ENCODE assay signal across 8 mouse cellular contexts in genomic region chr10:80302471-80302881, GRCm38 (mm10). TPM values are rescaled to one million over a fixed set of nuclear protein-coding genes. Genes with fewer than 3 reads are reported as not detected.
A peak's percentile ranks its signal among the peaks of the same experiment; 100 is the strongest.
DNase-seq lines count a peak whose midpoint lies in the region; ATAC-seq and TF ChIP-seq lines count a peak whose summit lies in the region.

No protein-coding gene starts in this region.

- peak overlapping the region; percentile 99 for H3K9ac ChIP-seq in forebrain, postnatal 0 days

- ATAC-seq in forebrain, postnatal 0 days, result peak; percentile 5; the same call in 1 of the 2 replicates

- peak overlapping the region; percentile 89 for H3K4me2 ChIP-seq in forebrain, postnatal 0 days (ENCODE audit: low read depth)

- TF ChIP-seq CTCF in forebrain, postnatal 0 days (IDR thresholded peaks at IDR 0.05; ENCODE audit: low read depth), result no peak

- peaks cover 53% of the 10 kb centered on the region for H3K36me3 ChIP-seq in forebrain, postnatal 0 days (ENCODE audit: insufficient read depth)

- no peaks in the 10 kb centered on the region for H3K27me3 ChIP-seq in forebrain, postnatal 0 days (ENCODE audit: insufficient read depth, low read length)

- DNase-seq in Muller cell, postnatal 12 days (ENCODE audit: inconsistent ontology term), result peak; percentile 94
- peak; percentile 66 for DNase-seq in forebrain, postnatal 0 days
- peak; percentile 82 to 83 for DNase-seq in heart, postnatal 36 days
- DNase-seq in kidney, postnatal 36 days, result peak; percentile 68 to 81
- DNase-seq in lung, postnatal 4 days, result peak; percentile 84 to 92
- peak; percentile 88 for DNase-seq in testis, postnatal 10 days (ENCODE audit: low spot score)
- DNase-seq in B cell, adult 2 months, result no peak

- WGBS in forebrain, postnatal 0 days, result 20% methylated on average over 9 of the region's 9 CpGs

- intact Hi-C loops in heart, postnatal 36 days (cut with DNase I), result no loop called here

- no peaks in the 10 kb centered on the region for H3K9me3 ChIP-seq in forebrain, postnatal 0 days (ENCODE audit: low read length)

- H3K27ac ChIP-seq in brown adipose tissue, adult 24 weeks (replicated peaks; ENCODE audit: low read depth, low read length), result 0 out of 2 replicates have a peak overlapping the region, but pooled peaks have one; percentile 7
- H3K27ac ChIP-seq in forebrain, postnatal 0 days (ENCODE audit: low read depth, low read length), result peak overlapping the region; percentile 99

- peaks cover 7% of the 10 kb centered on the region; the same call in 1 of the 2 replicates for H3K4me1 ChIP-seq in brown adipose tissue, adult 24 weeks (ENCODE audit: control insufficient read depth, insufficient read depth, insufficient read length, low read length)
- peaks cover 32% of the 10 kb centered on the region for H3K4me1 ChIP-seq in forebrain, postnatal 0 days (ENCODE audit: insufficient read depth)

- H3K4me3 ChIP-seq in brown adipose tissue, adult 24 weeks (ENCODE audit: insufficient read depth, low read depth, low read length), result peak overlapping the region; percentile 8; the same call in 1 of the 2 replicates
- peak overlapping the region; percentile 68 for H3K4me3 ChIP-seq in forebrain, postnatal 0 days (ENCODE audit: low read depth, low read length)

RNA-seq across cellular contexts. Expression of gene Apc2, which starts 6.7 kb away (rescaled TPM):
- polyA plus RNA-seq in brown adipose tissue, adult 24 weeks (2012; ENCODE audit: insufficient read depth, insufficient read length, missing spikeins), result 0.38 TPM in 1 of 2 replicates, not detected in the other
- total RNA-seq in forebrain, postnatal 0 days (2014; rRNA removed), result 309 and 328 TPM in 2 replicates
- polyA plus RNA-seq in forebrain, postnatal 0 days (2015; fragmentation: Nextera tagmentation; extraction: Ambion mirVana), result 85.3 and 112 TPM in 2 replicates
- 1 to 10 TPM; 2.1 to 3.7 TPM for total RNA-seq in heart, postnatal 36 days (2021)

RNA-seq across cellular contexts. Expression of gene Rps15, which starts 10.2 kb away (rescaled TPM):
- polyA plus RNA-seq in brown adipose tissue, adult 24 weeks (2012; ENCODE audit: insufficient read depth, insufficient read length, missing spikeins), result 1,089 and 1,107 TPM in 2 replicates
- 1,181 and 1,718 TPM in 2 replicates for total RNA-seq in forebrain, postnatal 0 days (2014; rRNA removed)
- polyA plus RNA-seq in forebrain, postnatal 0 days (2015; fragmentation: Nextera tagmentation; extraction: Ambion mirVana), result 681 and 897 TPM in 2 replicates
- total RNA-seq in heart, postnatal 36 days (2021), result 100 to 1,000 TPM; 748 to 777 TPM

RNA-seq across cellular contexts. Expression of gene 2310011J03Rik, which starts 17.9 kb away (rescaled TPM):
- polyA plus RNA-seq in brown adipose tissue, adult 24 weeks (2012; ENCODE audit: insufficient read depth, insufficient read length, missing spikeins), result 24.3 and 25.7 TPM in 2 replicates
- 19.2 and 22.8 TPM in 2 replicates for total RNA-seq in forebrain, postnatal 0 days (2014; rRNA removed)
- polyA plus RNA-seq in forebrain, postnatal 0 days (2015; fragmentation: Nextera tagmentation; extraction: Ambion mirVana), result 32.4 and 35.6 TPM in 2 replicates
- total RNA-seq in heart, postnatal 36 days (2021), result 10 to 100 TPM; 13.8 to 15.1 TPM

RNA-seq across cellular contexts. Expression of gene Pcsk4, which starts 26.8 kb away (rescaled TPM):
- 4.3 and 7.8 TPM in 2 replicates for polyA plus RNA-seq in brown adipose tissue, adult 24 weeks (2012; ENCODE audit: insufficient read depth, insufficient read length, missing spikeins)
- total RNA-seq in forebrain, postnatal 0 days (2014; rRNA removed), result 3.4 and 3.8 TPM in 2 replicates
- polyA plus RNA-seq in forebrain, postnatal 0 days (2015; fragmentation: Nextera tagmentation; extraction: Ambion mirVana), result 7.4 TPM in 2 replicates
- total RNA-seq in heart, postnatal 36 days (2021), result 1 to 10 TPM; 2.2 to 2.9 TPM

RNA-seq across cellular contexts. Expression of gene Reep6, which starts 27.3 kb away (rescaled TPM):
- 15.7 and 17.7 TPM in 2 replicates for polyA plus RNA-seq in brown adipose tissue, adult 24 weeks (2012; ENCODE audit: insufficient read depth, insufficient read length, missing spikeins)
- total RNA-seq in forebrain, postnatal 0 days (2014; rRNA removed), result 1.8 and 2.7 TPM in 2 replicates
- 5.1 and 6.4 TPM in 2 replicates for polyA plus RNA-seq in forebrain, postnatal 0 days (2015; fragmentation: Nextera tagmentation; extraction: Ambion mirVana)
- total RNA-seq in heart, postnatal 36 days (2021), result 1 to 10 TPM; 2.7 TPM

Comparison
In these comparisons a context has a peak if more than half of its experiments do, and no peak if none do; other contexts are left out.
1. DNase-seq: peak in Muller cell, postnatal 12 days (single experiment), forebrain, postnatal 0 days (single experiment), heart, postnatal 36 days (2 of 2), kidney, postnatal 36 days (2 of 2), lung, postnatal 4 days (2 of 2) and testis, postnatal 10 days (single experiment); none in B cell, adult 2 months (0 of 2).
2. RNA of gene Apc2, which starts 6.7 kb away (total RNA-seq): 309 to 328 TPM in forebrain, postnatal 0 days; 2.1 to 3.7 TPM in heart, postnatal 36 days; every median in the first group is over 10 times any median in the second.